Mouse (Mus musculus) mouse embryonic stem cell (cell line): ENCODE results near the gene Gm10153.

Experiments
- in situ Hi-C, 2 experiments: fragments of 300-500 bp; cut with MboI; formaldehyde crosslinking; loops; 1 replicate in 1 of 2; 3 replicates in 1 of 2; pipeline ENCODE4 v1.14.3; 2019 to 2020; ENCODE audit warnings: low sequenced_read_pairs in 2 of 2, low pct_unique_long_range_greater_than_20kb in 1 of 2, mixed read lengths in 1 of 2; ENCODE audit not compliant: unreplicated experiment in 1 of 2

Gm10153 gene

DNA sequence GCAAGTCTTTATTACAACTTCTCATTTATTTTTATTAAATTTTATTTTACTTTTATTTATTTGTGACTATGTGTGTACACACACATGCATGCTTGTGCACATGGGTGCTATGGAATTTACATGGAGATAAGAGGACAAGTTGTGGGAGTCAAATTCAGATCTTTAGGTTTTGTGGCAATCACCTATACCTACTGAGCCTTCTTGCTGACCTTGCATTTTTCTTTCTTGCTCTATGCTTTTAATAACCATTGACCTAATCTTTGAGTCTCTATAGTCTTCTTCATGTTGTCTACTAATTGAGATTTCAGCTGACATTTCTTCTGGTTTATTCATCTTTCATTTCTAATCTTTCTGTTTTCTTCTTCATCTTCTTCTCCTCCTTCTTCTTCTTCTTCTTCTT lies 41.6 kb downstream of the Gm10153 start:
- in situ Hi-C loops: loop anchor here (5.0 to 10.0 kb wide), 2 partner anchors 96 to 99 kb away; partner anchors contain the start of gene Gm40460 (in 1 of the 2)

DNA sequence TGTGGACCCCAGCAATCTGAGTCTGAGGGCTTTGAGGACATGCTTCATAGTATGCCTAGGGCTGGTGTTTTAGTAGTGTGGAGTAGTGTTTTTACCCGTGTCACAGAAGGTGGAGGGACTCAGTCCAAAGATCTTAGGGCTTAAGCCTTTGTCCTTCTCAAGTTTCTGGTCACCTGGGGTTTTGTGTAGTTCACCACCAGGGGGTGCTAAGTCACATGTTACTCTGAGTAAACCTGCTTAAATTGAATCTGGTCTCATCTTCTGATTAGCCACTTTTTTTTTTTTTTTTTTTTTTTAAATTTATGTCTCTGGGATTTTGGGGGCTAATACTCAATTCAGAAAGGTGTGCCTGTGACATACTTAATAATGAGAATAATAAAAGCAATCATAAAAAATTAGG lies 44.2 kb downstream of the Gm10153 start:
- in situ Hi-C loops: loop anchor here (5.0 to 10.0 kb wide), 2 partner anchors 99 to 101 kb away; partner anchors contain the start of gene Gm40460 (in 1 of the 2)

DNA sequence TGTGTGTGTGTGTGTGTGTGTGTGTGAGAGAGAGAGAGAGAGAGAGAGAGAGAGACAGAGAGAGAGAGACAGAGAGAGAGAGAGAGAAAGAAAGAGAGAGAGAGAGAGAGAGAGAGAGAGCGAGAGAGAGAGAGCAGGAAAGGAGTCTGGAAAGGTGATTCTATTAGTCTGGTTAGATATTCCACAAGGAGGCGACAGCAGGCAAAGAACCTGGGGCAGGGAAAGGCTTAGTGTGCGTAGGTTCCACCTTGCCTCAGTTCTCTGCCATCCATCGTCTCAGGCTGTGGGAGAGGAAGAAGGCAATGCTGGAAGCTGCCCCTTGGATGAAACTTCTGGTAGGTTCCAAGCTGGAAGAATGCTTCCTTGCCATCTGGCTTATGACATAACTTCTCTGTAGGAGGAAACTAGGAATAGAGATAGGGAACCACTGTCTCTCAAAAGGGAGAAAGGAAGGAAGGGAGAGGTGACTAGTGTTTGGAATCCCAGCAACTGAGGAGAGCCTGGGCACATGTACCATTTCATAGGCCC lies 44.7 kb downstream of the Gm10153 start:
- in situ Hi-C loops: loop anchor here (5.0 to 10.0 kb wide), 2 partner anchors 99 to 102 kb away; partner anchors contain the start of gene Gm40460 (in 1 of the 2)

DNA sequence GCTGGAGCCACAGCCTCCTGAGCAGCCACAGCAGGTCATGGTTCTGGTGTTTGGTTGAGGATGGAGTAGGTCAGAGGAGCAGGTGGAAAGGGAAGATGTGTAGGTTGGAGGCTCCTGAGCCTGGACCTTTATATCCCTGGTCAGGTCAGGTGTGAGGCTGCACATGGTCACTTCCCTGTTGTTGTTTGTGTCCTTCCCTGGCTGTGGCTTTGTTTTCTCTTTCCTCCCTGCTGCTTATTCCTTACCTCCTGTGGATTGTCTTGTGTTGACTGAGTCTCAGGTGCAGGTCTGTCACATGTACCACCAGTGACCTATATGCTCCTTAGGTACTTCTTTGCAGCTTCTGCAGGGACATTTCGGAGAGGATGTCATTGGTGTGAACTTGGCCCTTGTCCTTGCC lies 45.7 kb downstream of the Gm10153 start, which contains the start of gene Gm45337:
TSS of gene Gm45337 (minus strand) at position 101 of the 400 bp plus-strand sequence.
- in situ Hi-C loops: loop anchor here in 1 of 2 experiments (10.0 kb wide), 1 partner anchor 100 kb away; the partner anchor contains the start of gene Gm40460

GRCm38 (mm10) chr7:142143506-142144010 lies 46.6 kb downstream of the Gm10153 start:
- in situ Hi-C loops: loop anchor here in 1 of 2 experiments (10.0 kb wide), 1 partner anchor 101 kb away; the partner anchor contains the start of gene Gm40460

DNA sequence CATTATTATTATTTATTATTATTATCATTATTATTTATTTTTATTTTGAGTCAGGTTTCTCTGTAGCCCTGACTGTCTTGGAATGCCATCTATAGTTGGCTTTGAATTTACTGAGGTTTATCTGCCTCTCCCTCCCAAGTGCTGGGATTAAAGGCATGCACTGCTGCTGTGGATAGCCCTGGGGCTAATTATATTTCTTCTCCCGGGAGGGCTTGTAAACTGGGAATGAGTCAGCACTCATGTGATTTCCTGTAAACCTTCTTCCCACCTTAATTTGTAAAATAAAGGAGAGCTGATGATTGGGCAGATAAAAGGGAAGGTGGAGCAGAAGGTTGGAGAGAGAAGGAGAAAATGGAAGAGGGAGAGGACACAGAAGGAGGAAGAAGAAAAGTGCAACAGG lies 49.5 kb downstream of the Gm10153 start:
- in situ Hi-C loops: loop anchor here in 1 of 2 experiments (10.0 kb wide), 1 partner anchor 104 kb away; the partner anchor contains the start of gene Gm40460
